Mouse (Mus musculus): ENCODE data around the gene Cldn34c4.

Gene Cldn34c4

GRCm38 (mm10) chrX:127736454-127736853 is at the start of gene Cldn34c4:
Gene Cldn34c4, minus strand, starts transcription at chrX:127736554.
- DNase-seq (ENCODE audit: low spot score): no peak

- no peak for DNase-seq (ENCODE audit: low spot score)
Measured at GRCm38 (mm10) chrX:127747062-127747461, 10.7 kb upstream of the Cldn34c4 start.
